Mouse (Mus musculus): ENCODE measurements around the gene Fam171a1.

DNA sequence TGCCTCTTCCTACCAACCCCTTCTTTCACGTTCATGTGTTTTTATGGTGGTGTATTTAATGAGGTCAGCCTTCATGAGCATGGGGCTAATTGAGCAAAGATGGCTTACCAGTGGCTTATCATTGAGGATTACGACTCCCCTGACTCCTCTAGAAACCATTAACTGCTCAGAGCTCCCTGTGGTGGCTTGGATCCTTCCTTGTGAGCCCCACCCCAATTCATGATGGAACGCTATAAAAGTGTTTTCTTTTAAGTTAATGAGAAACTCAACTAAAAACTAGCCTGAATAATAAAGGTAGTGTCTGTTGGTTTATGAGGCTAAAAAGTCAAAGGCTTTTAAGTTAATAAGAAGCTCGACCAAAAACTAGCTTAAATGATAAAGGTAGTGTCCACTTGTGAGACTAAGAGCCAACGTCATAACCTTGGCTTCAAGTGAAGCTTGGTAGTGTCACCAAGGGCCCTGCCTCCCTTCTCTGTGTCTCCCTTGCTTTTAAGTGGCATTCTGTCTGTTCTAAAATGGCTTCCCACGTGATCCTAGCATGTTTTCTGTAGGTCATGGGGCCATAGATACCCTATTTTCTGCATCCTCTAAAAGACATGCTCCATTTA lies 33.6 kb downstream of the Fam171a1 start:
- TF ChIP-seq POLR2A (IDR thresholded peaks at IDR 0.05; ENCODE audit: extremely low read depth, insufficient read depth, low read length) (no peak), CTCF (IDR thresholded peaks at IDR 0.05; ENCODE audit: extremely low read depth, insufficient read depth, low read length) (no peak)
